Mouse (Mus musculus): Measurements from ENCODE around the gene Lmntd2.
"Not testable (repeated sequence)": the region's sequence is repeated elsewhere in the genome, so short reads cannot be mapped to it uniquely, and the experiment has no call there.

The Lmntd2 gene

GRCm38 (mm10) chr7:141213605-141214235 is at the start of gene Lmntd2:
Gene Lmntd2, minus strand, starts transcription at chr7:141214080.
- no peak for DNase-seq (ENCODE audit: low read depth in 1 of 2, low spot score in 2 of 2)

- DNase-seq (ENCODE audit: low read depth in 1 of 2, low spot score in 2 of 2) = no peak
Measured at GRCm38 (mm10) chr7:141263640-141264039, 49.8 kb upstream of the Lmntd2 start.

- DNase-seq (ENCODE audit: low read depth in 1 of 2, low spot score in 2 of 2) = no peak
Measured at GRCm38 (mm10) chr7:141261480-141261879, 47.6 kb upstream of the Lmntd2 start.

GRCm38 (mm10) chr7:141256159-141256558 is 42.3 kb upstream of the Lmntd2 start:
- DNase-seq (ENCODE audit: low read depth in 1 of 2, low spot score in 2 of 2) = no peak

DNA sequence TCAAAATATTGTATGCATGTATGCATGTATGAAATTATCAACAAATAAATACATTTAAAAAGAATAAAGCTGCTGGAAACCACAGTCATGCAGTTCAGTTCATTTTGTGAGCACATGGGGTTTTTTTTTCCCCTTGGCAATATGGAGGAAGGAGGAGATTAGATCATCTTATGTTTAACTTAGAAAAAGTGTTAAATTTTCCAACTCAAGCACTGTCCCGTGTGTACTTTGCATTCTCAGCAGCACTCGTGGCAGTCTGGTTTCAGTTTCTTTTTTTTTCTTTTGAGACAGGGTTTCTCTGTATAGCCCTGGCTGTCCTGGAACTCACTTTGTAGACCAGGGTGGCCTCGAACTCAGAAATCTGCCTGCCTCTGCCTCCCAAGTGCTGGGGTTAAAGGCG is 36.6 kb upstream of the Lmntd2 start:
- DNase-seq (ENCODE audit: low read depth in 1 of 2, low spot score in 2 of 2) = not testable (repeated sequence)

- no peak for DNase-seq (ENCODE audit: low read depth in 1 of 2, low spot score in 2 of 2)
Measured at GRCm38 (mm10) chr7:141231551-141231950, 17.7 kb upstream of the Lmntd2 start.

- no peak for DNase-seq (ENCODE audit: low read depth in 1 of 2, low spot score in 2 of 2)
Measured at GRCm38 (mm10) chr7:141231111-141231510, 17.2 kb upstream of the Lmntd2 start.

DNA sequence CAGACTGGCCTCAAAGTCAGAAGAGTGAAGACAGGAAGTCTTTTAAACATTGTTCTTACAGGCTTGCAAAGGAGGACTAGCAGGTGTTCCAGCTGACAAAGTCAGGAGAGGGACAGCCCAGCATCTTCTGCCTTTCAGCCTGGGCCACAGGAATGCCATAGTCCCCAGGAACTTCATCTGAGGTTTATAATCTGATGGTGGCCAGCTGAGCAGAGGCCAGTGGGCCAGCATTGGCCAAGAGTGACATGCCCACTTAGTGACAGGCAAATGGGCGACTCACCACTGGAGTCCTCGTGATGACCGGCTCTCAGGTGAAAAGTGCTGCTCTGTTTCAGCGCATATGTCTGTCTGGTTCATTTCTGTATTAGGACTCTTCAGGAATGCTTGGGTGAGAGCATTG is 16.7 kb upstream of the Lmntd2 start:
- DNase-seq (ENCODE audit: low read depth in 1 of 2, low spot score in 2 of 2) = no peak

- no peak for DNase-seq (ENCODE audit: low read depth in 1 of 2, low spot score in 2 of 2)
Measured at GRCm38 (mm10) chr7:141229702-141230101, 15.8 kb upstream of the Lmntd2 start.

DNA sequence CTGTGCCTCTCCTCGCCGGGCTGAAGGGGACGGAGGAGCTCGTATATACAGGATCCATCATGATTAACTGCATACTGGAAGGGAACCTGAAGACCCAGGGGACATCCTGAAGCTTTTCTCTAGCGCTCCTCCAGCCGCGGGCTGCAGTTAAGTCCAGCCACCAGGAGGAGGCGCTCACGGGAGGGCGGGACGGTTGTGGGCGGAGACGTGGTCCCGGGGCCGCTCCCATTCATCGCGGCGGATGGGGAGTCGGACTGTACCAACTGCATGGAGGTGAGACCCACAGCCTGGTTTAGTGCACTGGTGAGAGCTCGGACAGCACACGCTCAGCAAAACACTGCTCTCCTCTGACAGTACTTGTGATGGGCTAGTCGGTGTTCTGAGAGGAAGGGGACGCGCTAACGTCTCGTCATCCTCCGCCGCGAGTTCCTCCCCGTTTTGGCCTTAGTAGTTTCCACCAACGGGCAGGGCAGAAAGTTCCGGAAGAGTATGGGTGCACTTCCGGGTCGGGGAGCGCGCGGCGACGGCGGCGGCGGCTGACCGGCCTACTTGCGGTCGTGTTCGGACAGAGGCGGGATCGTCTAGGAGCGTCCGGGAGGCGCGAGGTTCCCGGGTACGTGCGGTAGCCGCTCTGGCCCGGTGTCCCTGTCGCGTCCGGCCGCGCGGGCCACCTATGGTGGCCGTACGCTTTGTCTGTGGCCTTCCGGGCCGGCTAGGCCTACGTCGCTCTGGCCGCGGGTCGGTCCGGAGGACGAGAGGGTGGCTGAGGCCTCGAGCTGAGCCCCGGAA is 14.6 kb upstream of the Lmntd2 start, which contains the start of gene Phrf1:
Gene Phrf1 (plus strand): TSS at position 506 of the 789 bp plus-strand sequence.
- peak; percentile 75 to 90 for DNase-seq (ENCODE audit: low read depth in 1 of 2, low spot score in 2 of 2)

DNA sequence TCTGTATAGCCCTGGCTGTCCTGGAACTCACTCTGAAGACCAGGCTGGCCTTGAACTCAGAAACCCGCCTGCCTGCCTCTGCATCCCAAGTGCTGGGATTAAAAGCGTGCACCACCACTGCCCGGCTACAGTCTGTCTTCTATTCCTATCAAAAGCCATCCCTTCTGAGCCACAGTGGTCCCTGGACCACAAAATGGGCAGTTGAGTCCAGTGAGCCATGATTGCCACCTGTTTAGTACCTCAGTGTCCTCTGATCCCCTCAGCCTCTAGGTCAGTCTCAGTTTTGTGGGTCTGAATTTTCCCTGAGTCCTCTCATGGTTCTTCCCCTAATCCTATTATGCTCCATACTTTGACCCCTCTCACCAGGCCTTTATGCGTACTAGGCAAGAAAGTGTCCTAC is 13.9 kb upstream of the Lmntd2 start:
- no peak for DNase-seq (ENCODE audit: low read depth in 1 of 2, low spot score in 2 of 2)

DNA sequence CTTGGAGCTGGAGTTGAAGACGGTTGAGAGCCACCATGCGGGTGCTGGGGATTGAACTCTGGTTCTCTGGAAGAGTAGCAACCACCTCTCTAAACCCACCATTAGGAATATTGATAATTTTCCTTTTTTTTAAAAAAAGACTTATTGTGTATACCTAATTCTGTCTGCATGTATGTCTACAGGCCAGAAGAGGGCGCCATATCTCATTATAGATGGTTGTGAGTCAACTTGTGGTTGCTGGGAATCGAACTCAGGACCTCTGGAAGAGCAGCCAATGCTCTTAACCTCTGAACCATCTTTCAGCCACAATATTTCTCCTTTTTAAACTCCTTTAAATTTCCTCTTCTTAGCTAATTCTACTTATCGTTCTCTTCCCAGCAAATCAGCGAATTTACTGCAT is 12.7 kb upstream of the Lmntd2 start:
- DNase-seq (ENCODE audit: low read depth in 1 of 2, low spot score in 2 of 2) = no peak

DNA sequence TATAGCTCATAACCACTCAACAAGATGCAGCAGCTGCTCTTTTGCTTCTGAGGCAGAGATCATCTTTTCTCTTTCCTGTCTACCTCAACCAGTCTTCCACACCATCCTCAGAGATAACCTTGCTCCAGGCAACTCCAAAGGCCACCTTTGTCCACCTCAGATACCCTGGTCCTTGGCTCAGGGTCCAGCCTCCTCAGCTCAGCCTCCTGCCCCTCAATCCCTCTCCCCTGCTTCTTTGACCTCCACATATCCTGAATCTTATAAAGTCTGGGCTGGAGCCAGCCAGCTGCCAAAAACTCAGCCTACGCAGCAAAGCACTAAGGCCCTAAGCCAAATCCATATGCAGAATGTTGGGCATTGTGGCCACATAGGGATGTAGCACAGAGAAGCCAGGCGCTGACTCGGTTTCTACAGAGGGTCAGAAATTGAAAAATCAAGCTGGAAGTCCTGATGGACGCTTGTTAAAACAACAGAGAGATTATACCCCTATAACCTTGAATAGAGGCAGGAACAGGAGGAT is 8.9 kb upstream of the Lmntd2 start:
- no peak for DNase-seq (ENCODE audit: low read depth in 1 of 2, low spot score in 2 of 2)

- DNase-seq (ENCODE audit: low read depth in 1 of 2, low spot score in 2 of 2) = no peak
Measured at GRCm38 (mm10) chr7:141222126-141222467, 8.2 kb upstream of the Lmntd2 start.

DNA sequence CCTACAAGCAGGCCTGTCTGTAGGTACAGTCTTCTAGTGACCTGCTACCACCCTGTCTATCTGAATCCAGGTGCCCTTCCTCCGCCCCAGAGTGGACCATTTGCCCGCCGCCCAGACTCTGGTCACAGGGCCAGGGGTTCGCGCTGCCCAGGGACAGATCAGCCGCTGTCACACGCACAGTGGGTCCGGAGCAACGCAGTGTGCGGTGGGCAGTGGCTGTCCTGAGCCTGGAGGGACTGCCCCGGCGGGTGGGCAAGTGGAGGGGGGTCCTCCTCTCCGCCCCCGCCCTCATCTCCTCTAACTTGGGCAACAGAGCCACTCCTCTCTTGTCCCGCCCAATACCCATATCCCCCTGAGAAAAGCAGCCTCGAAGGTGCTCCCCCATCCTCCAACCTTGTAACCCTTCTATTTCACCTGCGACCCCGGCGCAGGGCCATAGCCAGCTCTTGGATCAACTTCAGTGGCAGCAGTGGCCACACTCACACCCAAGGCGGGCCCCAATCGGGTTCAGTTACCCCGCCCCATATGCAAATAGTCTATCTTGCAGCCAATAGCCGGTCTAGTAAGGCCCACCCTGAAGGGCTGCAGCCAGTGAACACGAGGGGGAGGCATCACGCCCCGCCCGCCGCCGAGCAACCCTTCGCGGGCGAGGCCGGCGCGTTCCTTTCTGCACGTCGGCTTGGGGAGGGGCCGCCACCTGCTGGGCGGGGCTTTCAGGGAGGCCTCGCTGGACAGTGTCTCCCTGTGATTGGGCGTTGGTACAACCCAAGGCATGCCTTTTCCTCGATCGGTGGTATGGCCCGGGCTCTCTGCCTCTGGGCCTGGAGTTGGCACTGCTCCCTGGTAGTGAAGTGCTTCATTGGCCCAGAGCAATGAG is 7.6 kb upstream of the Lmntd2 start:
- peak; percentile 70 to 81 for DNase-seq (ENCODE audit: low read depth in 1 of 2, low spot score in 2 of 2)

DNA sequence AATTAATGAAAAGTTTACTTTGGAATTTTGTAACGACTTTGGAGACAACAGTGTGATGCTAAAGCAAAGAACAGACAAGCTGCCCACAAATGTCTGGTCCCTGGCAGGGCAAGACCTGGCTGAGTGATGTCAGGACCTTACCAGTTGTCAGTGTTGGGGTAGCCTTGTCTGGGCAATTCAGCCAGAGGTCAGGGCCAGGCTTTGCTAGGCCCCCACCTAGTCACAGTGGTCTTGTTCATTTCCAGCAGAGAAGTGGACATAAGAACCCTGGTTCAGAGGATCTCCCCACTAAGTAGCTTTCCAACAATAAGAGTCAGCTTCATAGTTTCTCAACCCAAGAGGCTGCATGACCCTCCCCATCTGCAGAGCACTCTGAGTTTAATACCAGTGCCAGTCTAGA is 6.5 kb upstream of the Lmntd2 start:
- no peak for DNase-seq (ENCODE audit: low read depth in 1 of 2, low spot score in 2 of 2)

- no peak for DNase-seq (ENCODE audit: low read depth in 1 of 2, low spot score in 2 of 2)
Measured at GRCm38 (mm10) chr7:141219558-141220099, 5.7 kb upstream of the Lmntd2 start.

DNA sequence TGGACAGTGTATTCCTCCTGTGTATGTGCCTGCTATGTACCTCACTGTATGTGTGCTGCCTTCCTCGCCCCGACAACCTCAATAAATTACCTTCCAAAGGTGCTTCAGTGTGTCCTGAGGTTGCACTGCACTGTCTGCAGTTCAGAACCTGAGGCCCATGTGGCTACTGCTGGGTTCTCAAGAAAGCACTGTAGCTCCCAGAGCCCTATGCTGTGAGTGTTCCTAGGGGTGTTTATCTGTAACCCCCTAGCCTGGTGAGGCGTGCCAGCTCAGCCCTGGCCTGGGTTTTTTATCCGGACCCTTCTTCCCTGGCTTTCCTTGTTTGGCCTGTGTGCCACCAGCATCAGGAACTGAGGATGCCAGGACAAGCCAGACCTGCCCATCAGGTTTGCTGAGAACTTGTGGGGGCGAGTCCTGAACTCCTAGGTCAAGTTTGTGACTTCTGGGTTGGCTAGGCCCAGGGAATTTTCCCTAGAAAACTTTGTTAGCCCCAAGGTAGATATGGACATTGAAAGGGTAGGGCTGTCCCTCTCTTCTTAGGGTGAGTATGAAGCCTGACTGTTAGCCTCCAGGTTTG is 4.8 kb upstream of the Lmntd2 start:
- DNase-seq (ENCODE audit: low read depth in 1 of 2, low spot score in 2 of 2) = no peak

- DNase-seq (ENCODE audit: low read depth in 1 of 2, low spot score in 2 of 2) = no peak
Measured at GRCm38 (mm10) chr7:141218141-141218540, 4.3 kb upstream of the Lmntd2 start.

DNA sequence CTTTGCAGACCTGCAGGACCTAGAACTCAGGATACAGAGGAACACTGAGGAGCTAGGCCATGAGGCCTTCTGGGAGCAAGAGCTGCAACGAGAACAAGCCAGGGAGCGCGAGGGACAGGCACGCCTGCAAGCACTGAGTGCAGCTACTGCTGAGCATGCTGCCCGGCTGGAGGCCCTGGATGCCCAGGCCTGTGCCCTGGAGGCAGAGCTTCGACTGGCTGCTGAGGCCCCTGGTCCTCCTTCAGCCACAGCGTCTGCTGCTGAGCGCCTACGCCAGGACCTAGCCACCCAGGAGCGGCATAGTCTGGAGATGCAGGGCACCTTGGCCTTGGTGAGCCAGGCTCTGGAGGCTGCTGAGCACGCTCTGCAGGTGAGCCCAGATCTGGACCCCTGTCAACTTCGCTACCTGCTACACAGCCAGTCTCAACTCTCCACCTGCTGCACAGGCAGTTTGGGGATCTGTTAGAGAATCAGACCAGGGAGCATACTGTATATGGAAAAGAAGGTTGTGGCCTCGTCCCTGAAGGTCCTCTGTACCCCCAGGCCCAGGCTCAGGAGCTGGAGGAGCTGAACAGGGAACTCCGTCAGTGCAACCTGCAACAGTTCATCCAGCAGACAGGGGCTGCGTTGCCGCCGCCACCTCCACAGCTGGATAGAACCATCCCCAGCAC is 3.6 kb upstream of the Lmntd2 start:
- no peak for DNase-seq (ENCODE audit: low read depth in 1 of 2, low spot score in 2 of 2)

Measured in monocyte, adult 2 months (primary cell).